Mouse (Mus musculus) layer of hippocampus, postnatal 14 days (tissue): ENCODE measurements around the gene Ncapd2. TPM values are rescaled to one million over a fixed set of nuclear protein-coding genes. Genes with fewer than 3 reads are reported as not detected.

Experiments
- DNase-seq, 2 experiments: peaks; one replicate each; pipeline ENCODE4 v3.0.0; 2021 to 2022; ENCODE audit warnings: low spot score in 2 of 2, mixed read lengths in 1 of 2
- long read RNA-seq, 2 experiments: library from polyadenylated mRNA; stranded (forward); transcript quantifications; one replicate each; pipeline ENCODE4 v2.0.0; 2021
- total RNA-seq, 2 experiments: library from RNA; stranded (reverse); gene quantifications; 2 replicates each; pipeline ENCODE4 v1.2.3; 2021

The Ncapd2 gene
- 10 to 100 TPM; 26.8 to 29.8 TPM for total RNA-seq
- long read RNA-seq, experiment 1, full-length matches to known transcripts, result 3 of 14 reads
- long read RNA-seq, experiment 1, partial matches to known transcripts, result 8 of 14 reads
- long read RNA-seq, experiment 1, other reads (novel, unspliced or antisense), result 3 of 14 reads
- long read RNA-seq, experiment 2, full-length matches to known transcripts, result 5 of 23 reads
- long read RNA-seq, experiment 2, partial matches to known transcripts, result 11 of 23 reads
- long read RNA-seq, experiment 2, other reads (novel, unspliced or antisense), result 7 of 23 reads

DNA sequence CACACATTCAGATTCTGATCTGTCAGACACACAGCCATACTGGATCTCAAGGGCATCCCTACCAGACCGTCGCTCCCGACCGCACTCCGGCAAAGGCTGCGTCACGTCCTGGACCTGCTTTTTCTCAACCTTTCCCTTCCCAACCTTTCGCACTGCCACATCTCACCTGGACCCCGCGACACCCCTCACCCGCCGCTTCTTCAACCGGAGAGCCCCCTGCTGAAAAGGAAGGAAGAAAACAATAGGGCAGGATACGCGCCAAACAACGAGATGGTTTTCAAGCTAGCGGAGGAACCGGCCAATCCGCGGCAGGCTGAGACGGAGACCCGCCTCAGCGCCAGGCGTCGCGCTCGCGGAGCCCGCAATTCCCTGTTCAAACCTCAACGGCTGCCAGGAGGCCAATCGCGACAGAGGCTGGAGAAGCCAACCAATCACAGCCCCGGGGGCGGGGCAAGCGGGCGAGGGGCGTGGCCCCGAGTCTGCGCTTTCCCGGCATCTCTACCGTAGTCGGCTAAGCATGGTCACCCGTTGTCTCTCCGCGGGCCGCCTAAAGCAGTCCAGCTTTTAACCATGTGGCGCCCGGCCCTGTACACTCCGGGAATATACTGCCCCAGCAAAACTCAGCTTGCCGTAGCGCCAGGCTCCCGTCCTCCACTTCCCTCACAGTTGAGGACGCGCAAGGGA lies at the start of gene Ncapd2, which contains the start of gene Mrpl51:
Ncapd2 (minus strand) TSS at position 370 of the 684 bp plus-strand sequence.
Mrpl51 (plus strand) TSS at position 470 of the 684 bp plus-strand sequence.
- DNase-seq, result peak; percentile 98

DNA sequence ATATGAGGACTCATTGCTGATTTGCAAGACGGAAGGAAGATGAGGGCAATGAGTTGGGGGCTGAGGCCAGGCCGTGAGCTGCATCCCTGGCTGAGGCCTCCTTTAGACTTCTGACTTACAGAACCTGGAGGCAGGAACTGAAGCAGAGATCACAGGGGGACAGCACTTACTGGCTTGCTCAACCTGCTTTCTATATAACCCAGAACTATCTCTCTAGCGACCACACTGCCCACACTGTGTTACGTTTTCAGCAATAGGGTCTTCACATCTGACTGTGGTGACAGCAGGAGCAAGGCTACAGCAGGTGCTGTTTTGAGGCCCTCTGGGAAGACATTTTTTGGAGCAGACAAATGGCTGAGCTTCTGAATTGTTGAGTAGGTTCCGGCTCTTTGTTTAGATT lies 49.1 kb upstream of the Ncapd2 start:
- no peak for DNase-seq

DNA sequence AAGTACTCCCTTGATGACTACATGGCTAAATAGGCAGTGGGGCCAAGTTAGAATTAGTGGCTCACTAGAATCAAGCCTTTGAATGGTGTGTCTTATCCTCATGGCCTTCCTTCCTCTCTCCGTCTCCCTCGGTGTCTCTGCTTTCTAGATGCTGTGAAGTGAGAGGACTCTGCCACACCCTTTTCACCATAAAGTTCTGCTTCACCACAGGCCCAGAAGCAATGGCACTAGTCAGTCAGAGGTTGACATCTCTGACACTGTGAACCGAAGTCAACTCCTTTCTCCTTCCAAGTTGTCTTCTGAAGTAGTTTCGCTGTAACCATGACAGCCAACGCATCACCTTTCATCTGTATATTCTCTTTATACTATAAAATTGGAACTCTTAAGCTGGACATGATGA lies 48.0 kb upstream of the Ncapd2 start:
- no peak for DNase-seq

DNA sequence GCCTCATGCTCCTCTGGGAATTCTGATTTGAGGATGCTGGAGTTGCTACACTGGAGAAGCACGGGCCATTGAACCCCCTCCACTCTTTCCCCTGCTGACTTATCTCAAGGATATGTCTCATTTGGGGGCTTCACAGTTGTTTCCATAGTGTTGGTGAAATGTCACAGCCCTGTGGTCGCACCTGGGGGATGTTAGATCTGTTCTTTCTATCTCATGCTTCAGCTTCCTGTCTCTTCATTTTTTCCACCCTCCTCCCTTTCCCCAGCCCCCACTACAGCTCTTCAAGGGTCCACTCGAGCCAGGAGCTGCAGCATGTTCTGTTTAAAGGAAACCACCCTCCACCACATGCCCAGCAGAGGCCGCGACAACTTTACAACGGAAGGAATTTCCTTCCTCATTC lies 46.9 kb upstream of the Ncapd2 start:
- DNase-seq, result no peak

DNA sequence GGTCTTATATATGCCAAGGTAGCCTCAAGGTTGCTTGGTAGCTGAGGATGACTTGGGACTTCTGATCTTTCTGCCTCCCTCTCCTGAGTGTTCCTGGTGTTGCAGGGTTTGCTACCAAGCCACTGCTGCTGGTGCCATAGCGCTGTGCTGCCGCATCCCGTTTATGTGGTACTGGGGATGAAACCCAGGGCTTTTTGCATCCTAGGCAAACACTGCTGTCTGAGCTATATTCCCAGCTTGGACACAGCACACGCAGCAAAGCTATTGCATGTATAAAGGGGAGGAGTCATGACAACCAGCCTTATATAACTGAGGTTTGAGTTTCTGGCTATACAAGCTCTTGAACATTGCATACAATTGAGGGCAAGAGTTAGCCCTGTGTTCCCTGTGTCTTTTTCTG lies 45.9 kb upstream of the Ncapd2 start:
- DNase-seq, result no peak

DNA sequence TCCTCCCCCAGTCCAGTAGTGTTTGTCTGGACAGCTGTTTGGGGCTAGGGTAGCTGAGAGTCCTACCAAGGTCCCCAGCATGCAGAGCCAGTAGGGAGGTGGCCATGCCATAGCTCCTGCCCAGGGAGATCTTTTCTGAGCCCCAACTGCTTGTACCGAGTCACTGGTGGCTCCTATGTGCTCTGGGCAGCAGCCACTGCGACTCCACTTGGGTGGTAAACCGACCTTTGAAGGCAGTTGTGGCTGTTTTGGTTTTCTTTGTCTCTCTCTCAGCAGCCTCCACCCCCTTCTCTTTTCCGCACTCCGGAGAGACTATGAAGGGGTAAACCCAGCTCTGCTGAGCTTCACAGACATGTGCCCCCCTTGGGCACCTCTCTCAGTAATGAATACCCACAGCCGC lies 45.3 kb upstream of the Ncapd2 start, which contains the start of gene Cd27:
Cd27 (minus strand) TSS at position 229 of the 400 bp plus-strand sequence.
- DNase-seq, result no peak

DNA sequence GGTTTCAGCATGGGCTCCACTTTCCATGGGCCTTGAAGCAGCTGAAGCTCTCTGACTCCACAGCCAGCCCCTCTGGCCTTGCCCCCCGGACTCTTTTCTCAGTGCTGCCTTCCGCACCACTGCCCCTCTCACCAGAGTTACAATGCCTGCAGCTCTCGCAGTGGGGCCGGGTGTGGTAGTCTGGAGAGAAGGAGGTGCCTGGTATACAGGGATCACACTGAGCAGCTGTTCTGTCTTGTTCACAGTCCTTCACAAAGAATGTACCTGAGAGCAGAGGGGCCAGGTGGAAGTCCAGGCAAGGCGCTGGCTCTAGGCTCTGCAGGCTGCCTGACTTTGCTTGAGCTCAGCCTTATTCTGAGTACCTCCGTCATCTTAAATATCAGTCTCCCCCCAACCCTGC lies 44.8 kb upstream of the Ncapd2 start:
- DNase-seq, result no peak

DNA sequence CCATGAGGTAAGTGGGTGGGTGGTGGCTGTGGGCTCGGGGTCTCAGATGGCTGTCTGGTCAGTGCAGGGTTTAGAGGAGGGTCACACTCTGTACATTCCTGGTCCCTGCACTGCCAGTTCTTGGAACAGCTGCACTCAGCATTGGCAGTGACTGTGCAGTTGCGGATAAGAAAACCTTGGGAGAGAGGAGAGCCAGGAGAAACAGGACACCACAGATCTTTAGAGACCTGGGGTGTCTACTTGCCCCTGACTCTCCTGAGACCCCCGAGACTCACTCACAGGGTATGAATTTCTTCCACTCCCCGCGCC lies 43.0 kb upstream of the Ncapd2 start:
- no peak for DNase-seq

DNA sequence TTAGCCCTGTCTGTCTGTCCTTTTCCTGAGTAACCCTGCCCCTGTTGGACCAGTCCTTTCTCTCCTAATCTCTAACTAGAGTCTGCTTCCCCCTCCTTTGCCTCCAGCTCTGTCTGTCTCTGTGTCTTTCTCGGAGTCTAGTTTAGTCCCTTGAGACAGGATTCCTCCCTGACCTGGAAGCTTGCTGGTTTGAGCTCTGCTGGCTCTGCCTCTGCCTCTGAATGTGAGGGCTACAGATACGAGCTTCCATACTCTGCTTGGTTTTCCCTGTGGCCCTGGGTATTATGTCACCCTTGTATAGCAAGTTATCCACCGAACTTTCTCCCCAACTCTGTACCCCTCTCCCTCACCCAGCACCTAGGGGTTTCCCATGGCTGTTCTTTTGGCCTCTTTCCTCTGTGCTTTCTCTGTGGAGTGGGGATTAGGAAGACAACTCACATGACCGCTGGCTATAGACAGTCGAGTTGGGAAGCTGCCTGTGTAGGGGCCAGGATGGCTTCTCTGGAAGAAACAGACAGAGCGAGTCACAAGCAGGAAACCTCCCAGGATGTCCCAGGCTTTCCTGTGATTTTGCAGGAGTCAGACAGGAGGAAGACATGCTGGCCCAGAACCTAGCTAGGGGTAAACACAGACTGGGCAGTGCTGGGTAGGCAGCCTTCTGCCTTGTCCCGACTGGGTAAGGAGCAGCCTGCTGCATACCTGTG lies 42.5 kb upstream of the Ncapd2 start:
- DNase-seq, result no peak

DNA sequence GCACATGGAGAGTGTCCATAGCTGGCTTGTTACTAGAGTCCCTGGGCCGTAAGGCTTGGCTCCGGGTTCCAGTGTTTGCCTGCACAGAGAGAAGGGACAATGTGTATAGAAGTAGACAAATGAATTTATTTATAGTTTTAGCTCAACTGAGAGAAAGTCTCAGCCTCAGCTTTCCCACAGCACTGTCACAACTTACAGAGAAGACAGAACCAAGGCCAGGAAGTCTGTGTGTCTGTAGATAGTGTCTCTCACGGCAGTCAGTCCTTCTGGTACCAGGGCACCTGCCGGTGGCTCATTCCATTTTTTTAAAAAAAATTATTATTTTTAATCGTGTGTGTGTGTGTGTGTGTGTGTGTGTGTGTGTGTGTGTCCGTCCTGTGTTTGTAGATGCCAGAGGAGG lies 41.0 kb upstream of the Ncapd2 start:
- DNase-seq, result no peak

DNA sequence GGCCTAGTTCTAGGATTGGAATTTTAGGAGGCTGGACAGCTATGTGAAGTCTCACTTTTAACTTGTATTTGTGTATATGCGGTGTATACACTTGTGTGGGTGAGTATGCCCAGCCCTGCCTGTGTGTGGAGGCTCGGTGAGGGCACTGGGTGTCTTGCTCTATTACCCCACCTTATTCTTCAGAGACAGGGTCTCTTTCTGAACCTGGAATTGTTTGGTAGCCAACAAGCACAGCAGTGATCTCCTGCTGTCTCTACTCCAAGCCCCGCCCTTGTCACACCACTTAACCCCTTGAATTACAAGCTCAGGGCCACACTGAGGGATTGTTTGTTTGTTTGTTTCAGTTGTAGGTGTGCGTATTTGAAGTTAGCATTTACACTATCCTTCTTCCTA lies 40.5 kb upstream of the Ncapd2 start:
- DNase-seq, result no peak

DNA sequence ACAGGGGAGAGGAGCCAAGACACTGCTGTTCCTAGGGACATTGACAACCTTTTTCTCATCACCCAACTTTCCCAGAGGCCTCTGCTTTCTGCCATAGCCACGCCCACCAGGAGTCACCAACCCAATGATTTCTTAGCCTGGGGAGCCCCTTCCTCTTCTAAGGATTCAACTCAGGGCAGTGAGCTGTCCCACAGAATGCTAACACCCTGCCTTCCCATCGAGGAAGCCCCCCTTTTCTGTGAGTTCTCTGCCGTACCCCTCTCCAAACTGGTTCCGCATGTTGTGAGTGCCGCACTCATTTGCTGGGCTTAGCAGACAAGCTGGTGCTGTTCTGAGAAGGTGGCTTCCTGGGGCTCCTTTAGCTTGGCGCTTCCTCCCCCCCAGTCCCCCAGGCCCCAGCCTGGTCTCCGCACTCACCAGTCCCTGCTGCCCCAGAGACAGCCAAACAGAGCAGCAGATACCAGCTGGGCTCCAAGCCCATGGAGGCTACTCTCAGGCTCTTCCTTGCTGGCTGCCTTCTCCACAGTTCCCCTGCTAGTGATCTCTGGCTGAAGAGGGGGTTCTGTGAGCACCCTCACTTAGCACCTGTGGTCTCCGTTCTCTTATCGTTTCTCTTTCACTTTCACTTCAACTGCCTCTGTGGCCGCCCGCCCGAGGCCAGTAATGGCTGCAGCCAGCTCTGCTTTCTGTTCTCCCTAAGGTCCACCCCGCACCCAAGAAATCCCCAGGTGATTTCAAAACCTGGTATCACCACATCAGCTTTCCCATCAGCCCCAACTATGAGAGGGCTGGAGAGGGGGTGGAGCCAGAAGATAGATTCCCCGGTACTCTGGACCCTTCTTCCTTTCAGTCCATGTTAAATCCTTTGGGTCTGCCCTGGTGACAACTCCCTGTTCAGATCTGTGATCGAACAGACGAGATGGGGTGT lies 39.9 kb upstream of the Ncapd2 start, which contains the start of gene Tapbpl:
Tapbpl (minus strand) TSS at position 744 of the 928 bp plus-strand sequence.
- DNase-seq, result peak; percentile 34 to 53

DNA sequence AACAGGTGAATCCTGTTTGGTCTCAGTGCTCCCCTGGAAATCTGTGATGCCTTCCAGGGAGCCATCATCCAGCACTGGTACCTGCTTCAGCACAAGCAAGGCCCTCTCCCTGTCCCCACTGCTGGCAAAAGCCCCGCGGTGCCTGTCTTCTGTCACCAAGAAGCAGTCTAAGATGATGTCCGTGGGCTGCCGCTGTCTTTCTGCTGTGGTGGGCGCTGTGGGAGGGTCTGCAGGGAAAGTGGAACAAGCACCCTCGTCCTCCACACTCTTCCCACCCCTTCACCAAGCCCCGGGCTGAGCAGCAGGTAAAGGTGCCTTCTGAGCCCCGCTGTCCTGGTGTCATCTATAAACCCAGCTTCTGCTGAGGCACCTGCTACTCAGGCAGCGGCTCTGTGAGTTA lies 39.1 kb upstream of the Ncapd2 start:
- no peak for DNase-seq

DNA sequence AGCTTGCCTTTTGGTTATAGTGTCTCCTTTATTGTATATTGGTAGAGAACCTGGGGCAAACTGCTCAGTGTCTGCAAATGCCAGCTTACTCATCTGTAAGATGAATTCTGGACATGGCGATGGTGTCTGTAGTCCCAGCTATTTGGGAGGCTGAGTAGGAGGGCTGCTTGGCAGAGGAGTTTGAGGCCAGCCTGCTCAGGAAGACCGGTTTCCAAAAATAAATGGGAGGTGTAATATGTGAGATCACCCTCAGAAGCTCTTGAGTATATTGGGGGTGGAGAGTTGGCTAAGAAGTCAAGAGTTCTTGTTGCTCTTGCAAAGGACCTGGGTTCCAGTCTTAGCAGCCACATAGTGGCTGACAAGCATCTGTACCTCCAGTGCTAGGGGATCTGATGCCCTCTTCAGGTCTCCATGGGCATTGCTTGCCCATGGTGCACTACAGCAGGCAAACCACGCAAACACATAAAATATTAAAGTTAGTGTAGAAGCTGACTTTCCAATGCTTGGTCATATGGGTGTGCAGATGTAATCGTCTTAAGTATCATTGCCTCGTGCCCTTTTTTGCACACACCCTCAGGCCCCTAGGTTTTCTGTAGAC lies 34.1 kb upstream of the Ncapd2 start:
- DNase-seq, result no peak

DNA sequence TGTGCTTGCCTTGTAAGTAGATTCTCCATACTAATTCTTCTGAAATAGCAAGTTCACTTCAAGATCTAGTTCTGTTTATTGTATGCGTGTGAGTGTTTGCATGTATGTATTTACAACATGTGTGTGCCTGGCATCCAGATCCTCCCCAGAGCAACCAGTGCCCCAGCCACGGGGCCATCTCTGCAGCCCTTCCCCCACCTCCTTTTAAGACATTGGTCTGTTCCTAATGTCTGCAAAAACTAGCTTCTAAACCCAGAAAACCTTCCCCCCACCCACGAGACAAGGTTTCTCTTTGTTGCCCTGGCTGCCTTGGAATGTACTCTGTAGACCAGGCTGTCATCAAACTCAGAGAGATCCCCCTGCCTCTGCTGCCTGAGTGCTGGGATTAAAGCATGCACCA lies 31.1 kb upstream of the Ncapd2 start:
- no peak for DNase-seq

DNA sequence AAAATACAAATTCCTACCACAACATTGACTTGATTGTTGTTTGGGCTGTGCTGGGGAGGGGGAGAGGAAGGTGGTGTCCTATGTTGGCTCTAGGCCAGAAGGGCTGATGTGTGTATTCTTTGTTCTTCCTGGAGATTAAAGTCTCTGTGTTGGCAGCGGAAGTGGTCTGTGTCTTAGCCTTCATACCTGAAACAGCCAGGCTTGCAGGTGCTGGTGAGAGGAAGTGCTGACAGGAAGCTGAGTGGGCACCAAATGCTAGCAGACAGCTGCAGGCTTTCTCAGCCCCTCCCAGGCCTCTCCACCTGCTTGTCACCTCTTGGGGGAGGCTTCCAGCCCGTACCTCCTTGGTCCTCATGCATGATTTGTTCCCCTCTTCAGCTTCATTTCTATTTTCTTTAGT lies 30.6 kb upstream of the Ncapd2 start:
- no peak for DNase-seq

DNA sequence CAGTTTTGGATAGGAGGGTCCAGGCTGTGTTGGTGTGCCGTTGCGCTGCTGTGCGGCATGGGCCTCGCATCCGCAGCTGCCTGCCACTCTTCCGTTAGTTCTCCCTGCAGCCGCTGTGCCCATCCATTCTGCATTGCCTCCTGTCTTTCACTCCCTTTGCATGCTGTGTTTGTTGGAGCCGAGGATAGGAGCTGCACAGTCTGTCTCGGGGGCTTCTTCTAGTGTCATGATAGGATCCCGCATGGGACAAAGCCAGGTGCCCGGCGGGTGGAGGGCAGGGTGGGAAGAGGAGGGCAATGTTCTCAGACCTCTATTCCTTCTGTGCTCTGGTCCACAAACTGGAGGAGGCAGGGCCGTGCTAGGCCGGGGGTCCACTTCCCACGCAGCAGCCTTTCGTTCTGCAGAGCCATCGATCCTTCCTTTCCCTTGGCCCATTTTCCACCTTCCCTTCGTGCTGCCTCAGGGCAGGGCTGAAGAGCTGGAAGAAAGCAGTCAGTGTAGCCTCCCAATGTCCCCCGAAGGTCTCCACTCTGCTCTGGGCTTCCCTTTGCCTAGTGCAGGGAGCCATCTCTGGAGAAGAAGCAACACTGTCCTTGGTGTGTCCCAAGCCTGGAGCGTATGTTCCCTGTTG lies 29.7 kb upstream of the Ncapd2 start:
- DNase-seq, result no peak

DNA sequence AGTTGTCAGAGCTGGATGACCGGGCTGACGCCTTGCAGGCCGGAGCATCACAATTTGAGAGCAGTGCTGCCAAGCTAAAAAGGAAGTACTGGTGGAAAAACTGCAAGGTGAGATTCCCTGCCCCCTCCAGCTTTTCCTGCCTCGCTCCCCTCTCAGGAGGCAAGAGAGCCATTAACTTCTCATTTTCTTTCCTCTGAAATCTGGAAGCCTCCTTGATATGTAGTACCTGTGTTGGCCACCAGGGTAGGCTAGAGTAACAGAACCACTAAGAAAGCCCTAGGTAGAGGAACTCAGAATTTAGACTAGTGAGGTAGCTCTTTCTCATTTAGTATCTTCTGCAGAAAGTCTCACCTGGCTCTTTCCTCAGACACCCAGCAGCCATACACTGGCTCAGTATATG lies 27.5 kb upstream of the Ncapd2 start:
- peak; percentile 53 to 69 for DNase-seq

DNA sequence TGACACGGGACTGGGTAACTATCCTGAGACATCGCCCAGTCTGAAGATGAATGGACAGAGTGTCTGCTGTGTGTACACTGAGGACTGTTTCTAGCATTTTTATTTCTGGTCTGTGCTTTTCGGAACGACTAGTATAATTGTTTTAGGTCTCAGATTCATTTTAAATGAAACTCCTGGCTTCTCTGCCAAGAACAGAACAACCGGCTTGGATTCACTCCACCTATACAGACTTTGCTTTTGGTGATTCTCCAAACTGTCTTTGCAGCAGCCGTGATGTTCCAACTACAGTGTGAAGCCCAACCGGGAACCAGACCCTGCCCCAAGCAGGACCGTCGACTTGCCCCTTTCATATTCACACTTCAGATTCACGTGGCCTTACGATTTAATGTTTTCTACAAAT lies 26.4 kb upstream of the Ncapd2 start:
- peak in 1 of 2 experiments; percentile 63 for DNase-seq

DNA sequence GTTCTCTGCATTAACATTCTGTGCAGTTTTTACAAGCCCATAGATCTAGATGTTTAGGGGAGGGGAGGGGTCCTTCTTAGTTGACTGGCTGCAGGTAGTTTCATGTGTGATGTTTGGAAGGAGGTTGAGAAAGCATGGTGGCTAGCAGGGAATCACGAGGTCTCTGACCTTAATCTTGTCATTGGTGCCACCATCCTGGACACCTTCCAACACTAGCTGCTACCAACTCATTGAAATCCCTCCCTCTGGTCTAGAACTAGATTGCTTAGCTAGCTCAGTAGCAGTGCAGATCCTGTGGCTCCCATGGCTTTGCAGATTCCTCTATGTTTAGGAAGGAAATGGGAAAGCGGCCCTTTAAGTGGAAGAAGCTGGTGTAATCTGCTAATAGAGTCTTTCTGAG lies 25.4 kb upstream of the Ncapd2 start:
- no peak for DNase-seq
